Mouse (Mus musculus) spleen, adult 2 months (tissue): ENCODE results near the gene H2al2a.

Experiments
- CTCF ChIP-seq: fragments of 200-500 bp; IDR thresholded peaks from 2 replicates; pipeline ENCODE4 v1.5.1; 2011; ENCODE audit warnings: mild to moderate bottlenecking, inconsistent platforms; ENCODE audit not compliant: insufficient read depth, insufficient read length, insufficient replicate concordance; ENCODE audit errors: extremely low read depth
- POLR2A ChIP-seq: fragments of 200-500 bp; IDR thresholded peaks from 2 replicates; pipeline ENCODE4 v1.6.1; 2011; ENCODE audit warnings: low read depth, low read length, inconsistent platforms

DNA sequence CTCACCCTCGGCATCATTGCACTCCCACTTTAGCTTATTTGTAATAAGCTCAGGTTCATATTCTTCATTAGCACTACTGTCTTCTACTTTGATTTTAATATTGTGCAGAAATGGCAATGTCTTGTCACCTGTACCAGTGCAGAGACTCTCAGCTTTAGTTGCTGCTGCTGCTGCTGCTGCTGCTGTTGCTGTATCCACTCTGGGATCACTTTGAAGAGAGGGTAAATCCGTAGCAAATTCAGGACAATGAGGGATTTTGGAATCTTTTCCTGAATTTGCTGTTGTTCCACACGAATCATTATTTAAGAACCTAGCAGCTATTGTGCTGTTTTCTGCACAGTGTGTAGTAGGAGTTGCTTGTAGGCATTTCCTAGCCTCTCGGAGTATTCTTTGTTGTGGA lies 49.4 kb upstream of the H2al2a start:
- TF ChIP-seq CTCF (no peak), POLR2A (no peak)
